ENCODE assay signal across 7 mouse cellular contexts in the genomic region with DNA sequence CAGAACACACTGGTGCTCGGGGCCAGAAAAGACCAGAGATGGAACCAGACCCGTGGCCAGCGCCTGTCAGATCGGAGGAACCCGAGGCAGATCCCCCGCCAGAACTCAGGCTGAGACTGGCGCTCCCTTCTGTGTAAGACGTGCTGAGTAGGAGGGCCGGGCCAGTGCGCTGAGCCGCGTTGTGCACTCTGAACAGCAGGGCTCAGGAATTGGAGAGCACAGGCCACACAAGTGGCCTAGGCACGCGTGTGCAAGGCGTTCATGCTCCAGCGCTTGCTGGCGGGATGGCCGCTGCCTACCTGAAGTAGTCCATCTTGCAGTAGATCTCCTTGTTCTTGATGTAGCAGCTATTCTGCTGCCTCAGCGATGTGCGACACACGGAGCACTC. TPM values are rescaled to one million over a fixed set of nuclear protein-coding genes. Genes with fewer than 3 reads are reported as not detected.
A peak's percentile ranks its signal among the peaks of the same experiment; 100 is the strongest.
DNase-seq lines count a peak whose midpoint lies in the region; ATAC-seq and TF ChIP-seq lines count a peak whose summit lies in the region.

No protein-coding gene starts in this region.

- TF ChIP-seq CTCF in brain, embryonic 14.5 days (IDR thresholded peaks at IDR 0.05; ENCODE audit: borderline replicate concordance, extremely low read depth, insufficient read depth, insufficient read length): no peak
- TF ChIP-seq CTCF in liver, postnatal 0 days (IDR thresholded peaks at IDR 0.05; ENCODE audit: low read depth): no peak

- ATAC-seq in hindbrain, embryonic 11.5 days (ENCODE audit: low FRiP score): no peak
- ATAC-seq in liver, postnatal 0 days: no peak
- ATAC-seq in stomach, embryonic 16.5 days (ENCODE audit: insufficient read depth, low FRiP score): no peak; the same call in 1 of the 2 replicates

- peak overlapping the region; percentile 11; the same call in 1 of the 2 replicates for H3K4me2 ChIP-seq in hindbrain, embryonic 11.5 days (replicated peaks; ENCODE audit: low read depth, low read length)
- peak overlapping the region; percentile 43 for H3K4me2 ChIP-seq in liver, postnatal 0 days (ENCODE audit: low read depth, low read length)
- H3K4me2 ChIP-seq in stomach, embryonic 16.5 days (ENCODE audit: low read depth, low read length): peak overlapping the region; percentile 79

- TF ChIP-seq EP300 in liver, postnatal 0 days (IDR thresholded peaks at IDR 0.05; ENCODE audit: low read depth): no peak

- no peaks in the 10 kb centered on the region for H3K36me3 ChIP-seq in hindbrain, embryonic 11.5 days (ENCODE audit: control insufficient read depth, insufficient read depth, low read length)
- no peaks in the 10 kb centered on the region for H3K36me3 ChIP-seq in liver, postnatal 0 days (replicated peaks; ENCODE audit: insufficient read depth, low read length)
- H3K36me3 ChIP-seq in stomach, embryonic 16.5 days (ENCODE audit: control insufficient read depth, insufficient read depth, low read length): no peaks in the 10 kb centered on the region

- peaks cover 14% of the 10 kb centered on the region for H3K4me1 ChIP-seq in hindbrain, embryonic 11.5 days (replicated peaks; ENCODE audit: control insufficient read depth, insufficient read depth, low read length)
- peaks cover 15% of the 10 kb centered on the region for H3K4me1 ChIP-seq in liver, postnatal 0 days (ENCODE audit: insufficient read depth)
- peaks cover 36% of the 10 kb centered on the region for H3K4me1 ChIP-seq in stomach, embryonic 16.5 days (ENCODE audit: control insufficient read depth, insufficient read depth, low read length)

- H3K9me3 ChIP-seq in hindbrain, embryonic 11.5 days (ENCODE audit: control insufficient read depth, low read length): no peaks in the 10 kb centered on the region
- H3K9me3 ChIP-seq in liver, postnatal 0 days (ENCODE audit: low read length): no peaks in the 10 kb centered on the region
- H3K9me3 ChIP-seq in stomach, embryonic 16.5 days (replicated peaks; ENCODE audit: control insufficient read depth, low read length): no peaks in the 10 kb centered on the region

- H3K27me3 ChIP-seq in hindbrain, embryonic 11.5 days (ENCODE audit: control insufficient read depth, insufficient read depth, low read length): peaks cover 99% of the 10 kb centered on the region
- H3K27me3 ChIP-seq in liver, postnatal 0 days (ENCODE audit: insufficient read depth, low read length): peaks cover 98% of the 10 kb centered on the region
- peaks cover 97% of the 10 kb centered on the region for H3K27me3 ChIP-seq in stomach, embryonic 16.5 days (ENCODE audit: control insufficient read depth, insufficient read depth, low read length)

- under 1% methylated on average over 21 of the region's 21 CpGs for WGBS in hindbrain, embryonic 11.5 days
- WGBS in liver, postnatal 0 days (ENCODE audit: insufficient replicate concordance): 6% methylated on average over 21 of the region's 21 CpGs
- 2% methylated on average over 21 of the region's 21 CpGs for WGBS in stomach, embryonic 16.5 days

- no peak overlapping the region for H3K27ac ChIP-seq in hindbrain, embryonic 11.5 days (ENCODE audit: low read depth, low read length)
- H3K27ac ChIP-seq in liver, postnatal 0 days (ENCODE audit: low read depth): no peak overlapping the region
- H3K27ac ChIP-seq in stomach, embryonic 16.5 days (ENCODE audit: low read length): no peak overlapping the region

- DNase-seq in ES-CJ7 (ENCODE audit: low read depth, low spot score): peak; percentile 54
- peak; percentile 51 for DNase-seq in brain, embryonic 14.5 days (ENCODE audit: low read depth)
- DNase-seq in hindbrain, embryonic 11.5 days (ENCODE audit: low spot score): no peak
- DNase-seq in liver, postnatal 0 days: no peak
- DNase-seq in right cerebral cortex, postnatal 4 days: no peak
- DNase-seq in urinary bladder, postnatal 14 days (ENCODE audit: low spot score): no peak

- H3K9ac ChIP-seq in hindbrain, embryonic 11.5 days (ENCODE audit: low read depth, low read length): no peak overlapping the region
- no peak overlapping the region for H3K9ac ChIP-seq in liver, postnatal 0 days (replicated peaks)
- no peak overlapping the region for H3K9ac ChIP-seq in stomach, embryonic 16.5 days (ENCODE audit: low read length)

- no peak overlapping the region for H3K4me3 ChIP-seq in hindbrain, embryonic 11.5 days (ENCODE audit: low read depth, low read length)
- 0 out of 2 replicates have a peak overlapping the region, but pooled peaks have one; percentile 14 for H3K4me3 ChIP-seq in liver, postnatal 0 days (ENCODE audit: low read depth, low read length)
- peak overlapping the region; percentile 16 for H3K4me3 ChIP-seq in stomach, embryonic 16.5 days (replicated peaks; ENCODE audit: low read length)

- TF ChIP-seq POLR2A in brain, embryonic 14.5 days (IDR thresholded peaks at IDR 0.05; ENCODE audit: borderline replicate concordance, extremely low read depth, insufficient read depth, insufficient read length, poor library complexity, severe bottlenecking): no peak

RNA-seq across cellular contexts. Expression of gene Lhx6, which starts 2.7 kb away (rescaled TPM):
- polyA plus RNA-seq in brain, embryonic 14.5 days (2012; rRNA removed): 16.9 and 28.7 TPM in 2 replicates
- 0.93 and 1.3 TPM in 2 replicates for polyA plus RNA-seq in hindbrain, embryonic 11.5 days (2014; fragmentation: Nextera tagmentation; extraction: Ambion mirVana)
- 1.2 and 1.3 TPM in 2 replicates for polyA plus RNA-seq in liver, postnatal 0 days (2015; fragmentation: Nextera tagmentation; extraction: Ambion mirVana)
- 1.00 and 1.1 TPM in 2 replicates for polyA plus RNA-seq in stomach, embryonic 16.5 days (2015; fragmentation: Nextera tagmentation; extraction: Ambion mirVana)

RNA-seq across cellular contexts. Expression of gene Mrrf, which starts 33.6 kb away (rescaled TPM):
- 23.7 and 33.5 TPM in 2 replicates for polyA plus RNA-seq in brain, embryonic 14.5 days (2012; rRNA removed)
- polyA plus RNA-seq in hindbrain, embryonic 11.5 days (2014; fragmentation: Nextera tagmentation; extraction: Ambion mirVana): 29.7 and 35.9 TPM in 2 replicates
- polyA plus RNA-seq in liver, postnatal 0 days (2015; fragmentation: Nextera tagmentation; extraction: Ambion mirVana): 11.1 and 14.6 TPM in 2 replicates
- 32.9 and 34.7 TPM in 2 replicates for polyA plus RNA-seq in stomach, embryonic 16.5 days (2015; fragmentation: Nextera tagmentation; extraction: Ambion mirVana)

RNA-seq across cellular contexts. Expression of gene Rbm18, which starts 34.0 kb away (rescaled TPM):
- 73.3 and 86.3 TPM in 2 replicates for polyA plus RNA-seq in brain, embryonic 14.5 days (2012; rRNA removed)
- 121 and 131 TPM in 2 replicates for polyA plus RNA-seq in hindbrain, embryonic 11.5 days (2014; fragmentation: Nextera tagmentation; extraction: Ambion mirVana)
- 13.8 and 14.9 TPM in 2 replicates for polyA plus RNA-seq in liver, postnatal 0 days (2015; fragmentation: Nextera tagmentation; extraction: Ambion mirVana)
- polyA plus RNA-seq in stomach, embryonic 16.5 days (2015; fragmentation: Nextera tagmentation; extraction: Ambion mirVana): 60.2 and 62.0 TPM in 2 replicates

RNA-seq across cellular contexts. Expression of gene Morn5, which starts 53.3 kb away (rescaled TPM):
- 0.93 and 2.3 TPM in 2 replicates for polyA plus RNA-seq in brain, embryonic 14.5 days (2012; rRNA removed)
- polyA plus RNA-seq in hindbrain, embryonic 11.5 days (2014; fragmentation: Nextera tagmentation; extraction: Ambion mirVana): 3.6 and 4.0 TPM in 2 replicates
- not detected in 2 replicates for polyA plus RNA-seq in liver, postnatal 0 days (2015; fragmentation: Nextera tagmentation; extraction: Ambion mirVana)
- 0.19 and 1.0 TPM in 2 replicates for polyA plus RNA-seq in stomach, embryonic 16.5 days (2015; fragmentation: Nextera tagmentation; extraction: Ambion mirVana)

RNA-seq across cellular contexts. Expression of gene Ndufa8, which starts 53.3 kb away (rescaled TPM):
- polyA plus RNA-seq in brain, embryonic 14.5 days (2012; rRNA removed): 123 and 135 TPM in 2 replicates
- 196 and 198 TPM in 2 replicates for polyA plus RNA-seq in hindbrain, embryonic 11.5 days (2014; fragmentation: Nextera tagmentation; extraction: Ambion mirVana)
- 241 and 253 TPM in 2 replicates for polyA plus RNA-seq in liver, postnatal 0 days (2015; fragmentation: Nextera tagmentation; extraction: Ambion mirVana)
- 242 and 259 TPM in 2 replicates for polyA plus RNA-seq in stomach, embryonic 16.5 days (2015; fragmentation: Nextera tagmentation; extraction: Ambion mirVana)

Comparison
In these comparisons a context has a peak if more than half of its experiments do, and no peak if none do; other contexts are left out.
1. DNase-seq: peak in ES-CJ7 (single experiment) and brain, embryonic 14.5 days (single experiment); none in hindbrain, embryonic 11.5 days (single experiment), liver, postnatal 0 days (single experiment), right cerebral cortex, postnatal 4 days (single experiment) and urinary bladder, postnatal 14 days (single experiment).
2. H3K4me2 ChIP-seq: peak in every context shown above with its lines; median percentile 79 in stomach, embryonic 16.5 days; 43 in liver, postnatal 0 days; 11 in hindbrain, embryonic 11.5 days.